ENCODE assay signal across 19 mouse cellular contexts in the genomic region with DNA sequence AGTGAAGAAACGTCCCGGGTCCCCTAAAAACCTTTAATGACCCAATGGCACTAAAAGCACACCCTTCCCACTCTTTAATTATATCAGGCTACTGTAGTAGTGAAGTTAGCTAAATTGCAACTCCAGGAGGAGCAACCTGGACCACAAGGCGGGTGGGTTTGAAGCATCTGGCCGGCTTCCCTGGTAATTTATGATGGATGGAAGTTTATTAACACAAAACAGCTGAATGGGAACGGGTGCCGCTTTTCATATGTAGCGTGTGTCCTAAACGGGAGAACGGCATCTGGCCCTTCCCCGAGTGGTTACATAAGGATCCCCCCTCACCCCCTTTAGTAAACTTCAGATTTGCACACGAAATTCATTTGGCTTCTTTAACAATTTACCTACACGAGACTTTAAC.
DNase-seq lines count a peak whose midpoint lies in the region; ATAC-seq and TF ChIP-seq lines count a peak whose summit lies in the region.
"Had no signal": no experiment of that assay in that cellular context is flagged by ENCODE, and none has a peak within 500 bp of the region (broad histone marks: within the 10 kb centered on the region; RNA-seq: fewer than 3 reads in every experiment).

No protein-coding gene starts in this region.

- H3K27me3 ChIP-seq in embryonic facial prominence, embryonic 15.5 days = no peaks in the 10 kb centered on the region
- H3K27me3 ChIP-seq in limb, embryonic 14.5 days (ENCODE audit: control insufficient read depth, insufficient read depth, low read length) = no peaks in the 10 kb centered on the region
- H3K27me3 ChIP-seq: heart, embryonic 15.5 days had no signal

- H3K9me3 ChIP-seq in embryonic facial prominence, embryonic 15.5 days (replicated peaks) = no peaks in the 10 kb centered on the region
- no peaks in the 10 kb centered on the region for H3K9me3 ChIP-seq in limb, embryonic 14.5 days (ENCODE audit: control insufficient read depth, low read length)
- H3K9me3 ChIP-seq: heart, embryonic 15.5 days; hindbrain, embryonic 10.5 days had no signal

- no peak for TF ChIP-seq POLR2A in limb, embryonic 14.5 days (IDR thresholded peaks at IDR 0.05; ENCODE audit: borderline replicate concordance, extremely low read depth, insufficient read depth, insufficient read length)

- DNase-seq in embryo, embryonic 10.5 days (ENCODE audit: low spot score) = peak; percentile 55
- DNase-seq in embryo, embryonic 10 days (ENCODE audit: low spot score) = no peak
- DNase-seq in layer of hippocampus, adult 11-12 months (ENCODE audit: low spot score) = peak; percentile 23
- DNase-seq in layer of hippocampus, adult 9-10 months (ENCODE audit: low spot score) = no peak
- DNase-seq in limb, embryonic 14.5 days (ENCODE audit: low spot score) = peak; percentile 65
- no peak for DNase-seq in T-cell, adult 2 months (ENCODE audit: low spot score)
- no peak for DNase-seq in cerebellum, adult 18-20 months
- DNase-seq: adrenal gland, postnatal 10 days; cerebellum, adult 9-11 months; kidney, adult 11 months; kidney, postnatal 25 days; lung, adult 2 months; lung, postnatal 4 days; midbrain, embryonic 14.5 days; right cerebral cortex, postnatal 14 days had no signal

- peak overlapping the region; percentile 10; the same call in 1 of the 2 replicates for H3K4me3 ChIP-seq in embryonic facial prominence, embryonic 15.5 days (replicated peaks)
- H3K4me3 ChIP-seq in limb, embryonic 14.5 days (replicated peaks; ENCODE audit: low read length) = no peak overlapping the region
- H3K4me3 ChIP-seq: heart, embryonic 15.5 days; hindbrain, embryonic 10.5 days; left cerebral cortex, adult 2 months had no signal

- peak overlapping the region; percentile 78 for H3K27ac ChIP-seq in embryonic facial prominence, embryonic 15.5 days (replicated peaks)
- H3K27ac ChIP-seq in limb, embryonic 14.5 days (replicated peaks; ENCODE audit: low read depth, low read length) = no peak overlapping the region
- H3K27ac ChIP-seq: heart, embryonic 15.5 days; hindbrain, embryonic 10.5 days; left cerebral cortex, adult 2 months had no signal

- H3K36me3 ChIP-seq in embryonic facial prominence, embryonic 15.5 days = no peaks in the 10 kb centered on the region
- H3K36me3 ChIP-seq in limb, embryonic 14.5 days (ENCODE audit: control insufficient read depth, insufficient read depth, low read length) = no peaks in the 10 kb centered on the region
- H3K36me3 ChIP-seq: heart, embryonic 15.5 days; hindbrain, embryonic 10.5 days had no signal

- peaks cover 37% of the 10 kb centered on the region for H3K4me1 ChIP-seq in embryonic facial prominence, embryonic 15.5 days
- H3K4me1 ChIP-seq in limb, embryonic 14.5 days (ENCODE audit: control insufficient read depth, insufficient read depth, low read length) = peaks cover 15% of the 10 kb centered on the region

- H3K9ac ChIP-seq in embryonic facial prominence, embryonic 15.5 days = no peak overlapping the region
- H3K9ac ChIP-seq in limb, embryonic 14.5 days (ENCODE audit: low read depth, low read length, severe bottlenecking) = no peak overlapping the region
- H3K9ac ChIP-seq: heart, embryonic 15.5 days had no signal

- WGBS in embryonic facial prominence, embryonic 15.5 days = 25% methylated on average over 12 of the region's 12 CpGs
- WGBS in limb, embryonic 14.5 days = 11% methylated on average over 12 of the region's 12 CpGs

- H3K4me2 ChIP-seq in embryonic facial prominence, embryonic 15.5 days (replicated peaks) = peak overlapping the region; percentile 38
- H3K4me2 ChIP-seq in limb, embryonic 14.5 days (replicated peaks; ENCODE audit: low read depth, low read length, severe bottlenecking) = no peak overlapping the region; the same call in 1 of the 2 replicates
- H3K4me2 ChIP-seq: heart, embryonic 15.5 days had no signal

- no peak for ATAC-seq in embryonic facial prominence, embryonic 15.5 days (ENCODE audit: insufficient number of reproducible peaks, low FRiP score, low TSS enrichment, low read depth)
- no peak for ATAC-seq in limb, embryonic 14.5 days (ENCODE audit: low FRiP score, low read depth)

Comparison
In these comparisons a context has a peak if more than half of its experiments do, and no peak if none do; other contexts are left out.
1. DNase-seq: peak in embryo, embryonic 10.5 days (single experiment), layer of hippocampus, adult 11-12 months (single experiment) and limb, embryonic 14.5 days (single experiment); none in embryo, embryonic 10 days (single experiment), layer of hippocampus, adult 9-10 months (single experiment), T-cell, adult 2 months (single experiment) and cerebellum, adult 18-20 months (0 of 2).